Mouse (Mus musculus) heart, postnatal 36 days (tissue): ENCODE results near the gene Prkcb. TPM values are rescaled to one million over a fixed set of nuclear protein-coding genes. Genes with fewer than 3 reads are reported as not detected.
A peak's percentile ranks its signal among the peaks of the same experiment; 100 is the strongest.
"Not testable (repeated sequence)": the region's sequence is repeated elsewhere in the genome, so short reads cannot be mapped to it uniquely, and the experiment has no call there.

Experiments used
- DNase-seq, 2 experiments: peaks; one replicate each; pipeline ENCODE4 v3.0.0; 2021 to 2022
- intact Hi-C: fragments of 180-260 bp; cut with DNase I; formaldehyde crosslinking; loops from one replicate; pipeline ENCODE4 v1.15.1; 2025
- total RNA-seq, 2 experiments: library from RNA; stranded (reverse); gene quantifications; 2 replicates each; pipeline ENCODE4 v1.2.3; 2021

Prkcb gene
- 1 to 10 TPM; 3.2 to 4.9 TPM for total RNA-seq

- intact Hi-C loops, result no loop called here
- DNase-seq, result peak; percentile 49 to 62
Observed at GRCm38 (mm10) chr7:122288605-122289242, at the start of gene Prkcb. Prkcb (plus strand) TSS chr7:122288751.

GRCm38 (mm10) chr7:122238939-122239338 is 49.6 kb upstream of the Prkcb start:
- intact Hi-C loops, result no loop called here
- no peak for DNase-seq

GRCm38 (mm10) chr7:122240413-122241119 is 48.0 kb upstream of the Prkcb start:
- DNase-seq, result no peak
- intact Hi-C loops, result no loop called here

- DNase-seq, result peak in 1 of 2 experiments; percentile 27
- intact Hi-C loops, result loop anchor here (2.0 kb wide), 1 partner anchor 39 kb away; no protein-coding TSS in a partner anchor
Observed at GRCm38 (mm10) chr7:122242260-122242659, 46.3 kb upstream of the Prkcb start.

GRCm38 (mm10) chr7:122242744-122243143 is 45.8 kb upstream of the Prkcb start:
- not testable (repeated sequence) for DNase-seq
- intact Hi-C loops, result loop anchor here (2.0 kb wide), 1 partner anchor 40 kb away; no protein-coding TSS in a partner anchor

- no peak for DNase-seq
- intact Hi-C loops, result no loop called here
Observed at GRCm38 (mm10) chr7:122244166-122244565, 44.4 kb upstream of the Prkcb start.

- intact Hi-C loops, result no loop called here
- no peak for DNase-seq
Observed at GRCm38 (mm10) chr7:122244584-122244983, 44.0 kb upstream of the Prkcb start.

GRCm38 (mm10) chr7:122245976-122246375 is 42.6 kb upstream of the Prkcb start:
- intact Hi-C loops, result no loop called here
- DNase-seq, result no peak

- intact Hi-C loops, result no loop called here
- no peak for DNase-seq
Observed at GRCm38 (mm10) chr7:122247254-122247864, 41.2 kb upstream of the Prkcb start.

- no peak for DNase-seq
- intact Hi-C loops, result no loop called here
Observed at GRCm38 (mm10) chr7:122249321-122249821, 39.2 kb upstream of the Prkcb start.

GRCm38 (mm10) chr7:122251197-122252011 is 37.1 kb upstream of the Prkcb start:
- intact Hi-C loops, result loop anchor here (1.0 to 5.0 kb wide), 2 partner anchors 209 to 671 kb away; no protein-coding TSS in a partner anchor
- peak; percentile 68 to 76 for DNase-seq

- no peak for DNase-seq
- intact Hi-C loops, result no loop called here
Observed at GRCm38 (mm10) chr7:122256722-122257121, 31.8 kb upstream of the Prkcb start.

GRCm38 (mm10) chr7:122258521-122258920 is 30.0 kb upstream of the Prkcb start:
- no peak for DNase-seq
- intact Hi-C loops, result no loop called here

- DNase-seq, result peak in 1 of 2 experiments; percentile 19
- intact Hi-C loops, result no loop called here
Observed at GRCm38 (mm10) chr7:122260055-122260602, 28.4 kb upstream of the Prkcb start.

GRCm38 (mm10) chr7:122268983-122269486 is 19.5 kb upstream of the Prkcb start:
- intact Hi-C loops, result no loop called here
- no peak for DNase-seq

- intact Hi-C loops, result no loop called here
- no peak for DNase-seq
Observed at GRCm38 (mm10) chr7:122272334-122272733, 16.2 kb upstream of the Prkcb start.

GRCm38 (mm10) chr7:122279580-122279979 is 9.0 kb upstream of the Prkcb start:
- no peak for DNase-seq
- intact Hi-C loops, result no loop called here

- intact Hi-C loops, result no loop called here
- no peak for DNase-seq
Observed at GRCm38 (mm10) chr7:122280334-122280733, 8.2 kb upstream of the Prkcb start.

- intact Hi-C loops, result no loop called here
- DNase-seq, result no peak
Observed at GRCm38 (mm10) chr7:122282584-122282983, 6.0 kb upstream of the Prkcb start.

- no peak for DNase-seq
- intact Hi-C loops, result no loop called here
Observed at GRCm38 (mm10) chr7:122287217-122287616, 1.3 kb upstream of the Prkcb start.
